Mouse (Mus musculus) hindbrain, embryonic 14.5 days (tissue): ENCODE measurements around the gene Tmem186. TPM values are rescaled to one million over a fixed set of nuclear protein-coding genes. Genes with fewer than 3 reads are reported as not detected.

Experiments used
- ATAC-seq: fragments of 200-750 bp; cut with Nextera tagmentation; 2 replicates; pipeline ENCODE4 v1.8.0; 2017; ENCODE audit warnings: moderate number of reproducible peaks, mild to moderate bottlenecking, moderate TSS enrichment, moderate library complexity; ENCODE audit not compliant: low FRiP score
- DNase-seq: peaks from one replicate; pipeline ENCODE4 v3.0.0-alpha.2; 2015; ENCODE audit warnings: low spot score
- H3K27ac ChIP-seq: fragments of 300-500 bp; sonication (generic); 2 replicates; pipeline ENCODE4 v1.5.1; 2014; ENCODE audit warnings: mild to moderate bottlenecking, moderate library complexity
- H3K27me3 ChIP-seq: fragments of 300-500 bp; sonication (generic); 2 replicates; pipeline ENCODE4 v1.6.1; 2014; ENCODE audit warnings: mild to moderate bottlenecking, low read length, mixed read lengths; ENCODE audit not compliant: control insufficient read depth, insufficient read depth
- H3K36me3 ChIP-seq: fragments of 300-500 bp; sonication (generic); replicated peaks from 2 replicates; pipeline ENCODE4 v1.6.1; 2014; ENCODE audit not compliant: control insufficient read depth, insufficient read depth
- H3K4me1 ChIP-seq: fragments of 300-500 bp; sonication (generic); replicated peaks from 2 replicates; pipeline ENCODE4 v1.6.1; 2014; ENCODE audit warnings: antibody characterized with exemption, low read length, mixed read lengths; ENCODE audit not compliant: control insufficient read depth, insufficient read depth
- H3K4me2 ChIP-seq: fragments of 300-500 bp; sonication (generic); replicated peaks from 2 replicates; pipeline ENCODE4 v1.6.1; 2014; ENCODE audit warnings: mild to moderate bottlenecking, moderate library complexity
- H3K4me3 ChIP-seq: fragments of 300-500 bp; sonication (generic); replicated peaks from 2 replicates; pipeline ENCODE4 v1.5.1; 2014; ENCODE audit warnings: mild to moderate bottlenecking, low read length
- H3K9ac ChIP-seq: fragments of 300-500 bp; sonication (generic); 2 replicates; pipeline ENCODE4 v1.6.1; 2014
- H3K9me3 ChIP-seq: fragments of 300-500 bp; sonication (generic); 2 replicates; pipeline ENCODE4 v1.6.1; 2016; ENCODE audit warnings: low read length; ENCODE audit not compliant: control insufficient read depth
- WGBS: fragments of 180-500 bp; shearing (Covaris S2); extraction: QIAGEN DNeasy Blood & Tissue Kit; methylation state at CpG from one replicate; pipeline ENCODE4 v1.1.7; 2014; 5-methylcytosine and 5-hydroxymethylcytosine counted together
- polyA plus RNA-seq: library from polyadenylated mRNA; unstranded; fragments of >200 nt; fragmentation: Nextera tagmentation; extraction: Ambion mirVana; gene quantifications from 2 replicates; pipeline ENCODE4 v1.2.1, GENCODE M21; 2014

Gene Tmem186
- polyA plus RNA-seq, 1 experiment from 2014 or later: 15.1 TPM

DNA sequence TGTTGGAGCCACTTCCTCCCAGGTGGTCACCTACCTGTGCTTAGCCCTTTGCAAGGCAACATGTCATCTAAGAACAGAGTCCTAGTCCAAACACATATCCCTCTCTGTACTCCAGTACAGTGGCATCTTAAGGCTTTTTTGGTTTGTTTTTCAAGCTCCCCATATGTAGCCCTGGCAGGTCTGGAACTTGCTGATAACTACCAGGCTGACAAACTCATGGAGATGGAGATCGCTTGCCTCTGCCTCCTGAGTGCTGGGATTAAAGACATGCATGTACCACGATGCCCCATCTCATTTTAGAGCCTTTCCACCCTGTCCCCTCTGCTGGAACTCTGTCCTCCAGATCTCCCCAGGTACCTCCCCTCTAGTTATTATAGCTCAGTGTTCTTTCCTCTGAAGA, 38.7 kb upstream of the Tmem186 start:
- no peak for DNase-seq
- Histone ChIP-seq H3K27me3 (no peaks in the 10 kb centered on the region), H3K4me2 (no peak overlapping the region), H3K36me3 (no peaks in the 10 kb centered on the region), H3K9me3 (no peaks in the 10 kb centered on the region), H3K27ac (no peak overlapping the region), H3K9ac (no peak overlapping the region), H3K4me1 (no peaks in the 10 kb centered on the region), H3K4me3 (no peak overlapping the region)
- 84% methylated on average over 2 of the region's 2 CpGs for WGBS
- ATAC-seq: no peak

DNA sequence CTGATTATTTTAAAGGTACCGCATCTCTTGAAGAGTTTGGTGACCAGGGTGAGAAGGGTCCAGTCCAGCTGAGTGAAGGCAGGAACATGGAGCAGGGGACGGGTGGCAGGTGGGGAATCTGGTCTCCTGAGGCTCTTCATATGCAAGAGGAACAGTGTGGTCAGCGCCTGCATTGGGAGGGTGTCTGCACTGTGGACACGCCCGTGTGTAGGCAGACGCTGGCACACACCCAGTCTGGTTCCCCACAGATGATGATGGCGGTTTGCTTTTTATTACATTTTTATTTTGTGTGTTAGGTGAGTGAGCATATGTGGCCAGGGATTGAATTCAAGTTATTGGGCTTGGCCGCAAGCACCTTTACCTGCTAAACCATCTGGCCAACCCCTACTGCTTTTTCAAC, 38.0 kb upstream of the Tmem186 start:
- Histone ChIP-seq H3K9ac (no peak overlapping the region), H3K4me3 (no peak overlapping the region), H3K27me3 (no peaks in the 10 kb centered on the region), H3K27ac (no peak overlapping the region), H3K4me2 (no peak overlapping the region), H3K36me3 (no peaks in the 10 kb centered on the region), H3K9me3 (no peaks in the 10 kb centered on the region), H3K4me1 (peaks cover 6% of the 10 kb centered on the region; the same call in 1 of the 2 replicates)
- DNase-seq: no peak
- WGBS: 87% methylated on average over 8 of the region's 8 CpGs
- no peak for ATAC-seq

DNA sequence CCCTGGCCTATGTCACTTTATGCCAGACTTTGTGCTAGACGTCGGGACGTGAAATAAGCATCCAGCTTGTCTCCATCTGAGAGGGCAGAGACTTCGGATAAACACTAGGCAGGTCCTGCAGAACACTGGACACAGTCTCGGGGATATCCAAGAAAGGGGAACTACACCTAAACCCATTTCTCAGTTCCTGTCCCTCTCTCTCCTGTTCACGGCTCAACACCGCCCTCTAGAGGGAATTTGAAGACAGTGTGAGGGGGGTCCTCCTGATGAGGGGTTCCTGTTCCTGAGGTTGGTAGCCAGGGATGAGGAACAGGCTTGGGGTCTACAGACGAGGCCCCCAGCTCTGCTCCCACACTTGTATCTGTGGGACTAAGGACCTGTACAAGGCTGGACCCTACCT, 36.7 kb upstream of the Tmem186 start:
- Histone ChIP-seq H3K36me3 (no peaks in the 10 kb centered on the region), H3K9me3 (no peaks in the 10 kb centered on the region), H3K9ac (no peak overlapping the region), H3K4me2 (no peak overlapping the region), H3K27me3 (no peaks in the 10 kb centered on the region), H3K27ac (no peak overlapping the region), H3K4me3 (no peak overlapping the region), H3K4me1 (peaks cover 16% of the 10 kb centered on the region)
- DNase-seq (peak; percentile 75), ATAC-seq (no peak)
- WGBS: 5% methylated on average over 8 of the region's 8 CpGs

DNA sequence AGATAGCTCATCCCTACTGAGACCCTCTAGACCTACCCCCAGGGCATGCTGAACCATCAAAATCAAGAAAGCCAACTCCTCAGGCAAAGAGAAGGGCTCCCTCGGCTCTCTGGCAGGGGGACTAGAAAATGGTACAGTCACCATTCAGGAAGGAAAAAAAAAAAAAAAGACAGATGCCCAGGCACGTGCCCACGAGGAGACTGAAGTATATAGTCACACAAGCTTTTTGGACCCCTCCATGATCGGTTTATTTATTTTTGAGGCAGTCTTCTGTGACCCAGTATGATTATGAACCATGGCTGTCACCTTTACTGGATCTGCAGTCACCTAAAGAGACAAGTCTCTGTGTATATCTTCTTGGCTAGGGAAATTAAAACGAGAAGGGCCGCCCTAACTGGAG, 35.8 kb upstream of the Tmem186 start:
- DNase-seq: no peak
- Histone ChIP-seq H3K4me3 (no peak overlapping the region), H3K9ac (no peak overlapping the region), H3K27me3 (no peaks in the 10 kb centered on the region), H3K9me3 (no peaks in the 10 kb centered on the region), H3K4me1 (peaks cover 24% of the 10 kb centered on the region), H3K4me2 (no peak overlapping the region), H3K36me3 (no peaks in the 10 kb centered on the region), H3K27ac (no peak overlapping the region)
- 70% methylated on average over 6 of the region's 6 CpGs for WGBS
- ATAC-seq: no peak

DNA sequence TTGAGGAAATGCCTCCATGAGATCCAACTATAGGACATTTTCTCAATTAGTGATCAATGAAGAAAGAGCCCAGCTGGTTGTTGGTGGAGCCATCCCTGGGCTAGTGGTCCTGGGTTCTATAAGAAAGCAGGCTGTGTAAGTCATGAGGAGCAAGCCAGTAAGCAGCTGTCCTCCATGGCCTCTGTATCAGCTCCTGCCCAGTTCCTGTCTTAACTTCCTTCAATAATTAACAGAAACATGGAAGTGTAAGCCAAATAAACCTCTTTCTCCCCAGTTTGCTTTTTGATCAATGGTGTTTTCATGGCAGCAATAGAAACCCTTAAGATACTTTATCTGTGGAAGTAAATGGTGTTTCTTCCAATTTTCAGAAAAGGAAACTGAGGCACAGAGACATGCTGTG, 35.3 kb upstream of the Tmem186 start:
- ATAC-seq (no peak), DNase-seq (no peak)
- Histone ChIP-seq H3K9ac (peak overlapping the region; percentile 70; the same call in 1 of the 2 replicates), H3K27me3 (no peaks in the 10 kb centered on the region), H3K4me1 (peaks cover 30% of the 10 kb centered on the region), H3K4me3 (peak overlapping the region; percentile 69), H3K27ac (no peak overlapping the region), H3K4me2 (peak overlapping the region; percentile 90), H3K9me3 (no peaks in the 10 kb centered on the region), H3K36me3 (no peaks in the 10 kb centered on the region)

DNA sequence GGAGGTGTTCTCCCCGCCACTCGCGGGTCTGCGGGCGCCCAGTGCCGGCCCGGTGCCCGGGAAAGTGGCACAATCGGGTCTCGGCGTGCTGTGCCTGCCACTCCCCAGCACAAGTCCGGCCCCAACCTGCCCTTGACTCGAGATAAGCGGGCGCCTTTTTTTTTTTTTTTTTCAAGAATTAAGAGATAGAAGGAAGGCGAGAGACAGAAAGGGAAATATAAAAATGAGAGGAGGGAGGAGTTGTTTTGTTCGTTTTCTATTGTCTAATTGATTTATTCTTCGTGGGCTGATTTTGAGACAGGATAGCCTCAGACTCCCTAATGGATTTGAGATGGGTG, 34.8 kb upstream of the Tmem186 start:
- Histone ChIP-seq H3K27me3 (no peaks in the 10 kb centered on the region), H3K4me3 (peak overlapping the region; percentile 69), H3K4me1 (peaks cover 35% of the 10 kb centered on the region), H3K4me2 (peak overlapping the region; percentile 90), H3K36me3 (no peaks in the 10 kb centered on the region), H3K9ac (peak overlapping the region; percentile 70), H3K27ac (peak overlapping the region; percentile 73), H3K9me3 (no peaks in the 10 kb centered on the region)
- no peak for DNase-seq
- ATAC-seq: no peak
- under 1% methylated on average over 18 of the region's 18 CpGs for WGBS

DNA sequence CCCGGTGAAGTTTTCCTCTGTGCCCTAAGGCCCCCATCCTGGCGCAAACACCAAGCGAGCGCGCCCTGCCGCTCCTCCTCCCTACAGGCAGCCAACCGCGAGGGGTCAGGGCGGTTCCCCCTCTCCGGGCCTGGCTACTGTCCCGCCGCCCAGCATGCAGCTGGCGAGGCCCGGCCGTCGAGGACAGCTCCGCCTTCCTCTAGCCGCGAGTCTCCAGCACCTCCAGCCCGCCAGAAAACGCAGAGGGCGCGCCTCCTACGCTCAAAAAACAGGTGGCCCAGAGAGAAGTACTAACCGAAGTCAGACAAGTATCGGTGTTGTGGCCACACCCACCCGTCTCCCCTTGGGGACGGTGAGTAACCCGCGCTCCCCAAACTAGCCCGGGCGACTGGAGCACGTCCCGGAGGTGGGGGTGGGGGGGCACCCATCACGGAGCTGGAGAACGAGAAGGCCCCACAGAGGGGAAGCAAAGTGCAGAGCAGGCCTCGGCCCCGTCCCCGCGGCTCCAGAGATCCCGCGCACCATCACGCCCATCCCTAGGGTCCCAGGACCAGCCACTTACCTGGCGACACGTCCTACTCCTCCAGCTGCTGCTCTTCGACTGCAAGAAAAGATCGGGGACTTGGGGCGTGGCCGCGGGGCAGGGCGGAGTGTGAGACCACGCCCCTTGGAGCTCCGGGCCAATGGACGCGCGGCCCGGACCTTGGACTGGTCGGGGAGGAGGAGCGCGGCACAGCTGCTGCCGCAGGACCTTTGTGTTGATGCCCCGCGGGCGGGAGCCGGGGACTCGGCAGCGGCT, 34.2 kb upstream of the Tmem186 start, which contains the start of gene Carhsp1:
Gene Carhsp1, minus strand, starts transcription at position 605 of the 799 bp plus-strand sequence.
- Histone ChIP-seq H3K36me3 (no peaks in the 10 kb centered on the region), H3K9ac (peak within 1 kb of the TSS; percentile 70), H3K27ac (peak within 1 kb of the TSS; percentile 73), H3K4me1 (peaks cover 36% of the 10 kb centered on the region), H3K27me3 (no peaks in the 10 kb centered on the region), H3K4me3 (peak within 1 kb of the TSS; percentile 69), H3K9me3 (no peaks in the 10 kb centered on the region), H3K4me2 (peak within 1 kb of the TSS; percentile 90)
- peak; percentile 89 for ATAC-seq
- DNase-seq: peak; percentile 92
- under 1% methylated on average over 67 of the region's 67 CpGs for WGBS

DNA sequence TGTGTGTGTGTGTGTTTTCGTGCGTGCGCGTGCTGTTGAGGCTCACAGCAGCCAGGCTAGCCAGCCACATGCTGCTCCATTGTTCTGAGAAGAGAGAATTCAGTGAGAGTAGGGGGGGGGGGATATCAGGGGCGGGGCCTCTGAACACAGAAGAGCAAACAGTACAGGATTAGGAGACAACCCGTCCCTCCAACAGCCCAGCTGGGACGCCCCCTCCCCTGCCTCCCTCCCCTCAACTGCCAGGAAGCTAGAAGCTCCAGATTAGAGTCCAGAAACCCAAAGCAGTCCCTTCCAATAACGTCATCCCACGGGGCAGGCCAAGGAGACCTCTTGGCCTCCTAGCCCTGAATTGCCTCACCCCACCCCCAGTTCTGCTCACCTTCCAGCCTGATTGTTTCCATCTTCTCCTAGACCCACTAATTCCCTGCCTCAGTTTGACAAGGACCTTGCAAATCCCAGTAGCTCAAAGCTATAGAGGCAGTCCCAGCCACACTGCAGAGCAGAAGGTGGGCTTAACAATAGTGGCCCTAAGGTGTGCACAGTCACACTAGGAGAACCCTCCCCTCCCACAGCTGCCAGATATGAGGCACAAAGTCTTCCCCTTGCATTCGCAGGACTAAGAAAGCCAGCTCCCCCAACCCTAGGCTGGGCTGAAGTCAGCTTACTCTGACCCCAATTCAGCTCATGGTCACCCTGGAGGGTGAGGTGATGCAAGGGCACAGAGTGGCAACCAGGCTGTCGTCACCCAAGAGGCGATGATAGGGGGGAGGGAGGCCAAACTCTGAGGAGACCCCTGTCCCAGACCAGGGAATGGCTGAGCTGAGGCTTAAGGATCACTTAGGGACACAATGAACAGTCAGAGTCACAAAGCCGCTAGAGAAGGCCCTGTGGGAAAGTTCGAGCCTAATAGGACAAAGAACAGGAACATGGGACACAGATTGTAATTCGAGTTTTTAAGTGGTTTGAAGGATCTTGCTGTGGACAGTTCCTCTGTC, 32.8 kb upstream of the Tmem186 start:
- ATAC-seq (peak; percentile 49), DNase-seq (peak; percentile 49)
- no peaks in the 10 kb centered on the region for H3K36me3 ChIP-seq
- H3K27ac ChIP-seq: peak overlapping the region; percentile 73
- peak overlapping the region; percentile 90 for H3K4me2 ChIP-seq
- H3K27me3 ChIP-seq: no peaks in the 10 kb centered on the region
- H3K9me3 ChIP-seq: no peaks in the 10 kb centered on the region
- H3K4me1 ChIP-seq: peaks cover 46% of the 10 kb centered on the region
- peak overlapping the region; percentile 70 for H3K9ac ChIP-seq
- H3K4me3 ChIP-seq: peak overlapping the region; percentile 69
- 1% methylated on average over 15 of the region's 15 CpGs for WGBS

DNA sequence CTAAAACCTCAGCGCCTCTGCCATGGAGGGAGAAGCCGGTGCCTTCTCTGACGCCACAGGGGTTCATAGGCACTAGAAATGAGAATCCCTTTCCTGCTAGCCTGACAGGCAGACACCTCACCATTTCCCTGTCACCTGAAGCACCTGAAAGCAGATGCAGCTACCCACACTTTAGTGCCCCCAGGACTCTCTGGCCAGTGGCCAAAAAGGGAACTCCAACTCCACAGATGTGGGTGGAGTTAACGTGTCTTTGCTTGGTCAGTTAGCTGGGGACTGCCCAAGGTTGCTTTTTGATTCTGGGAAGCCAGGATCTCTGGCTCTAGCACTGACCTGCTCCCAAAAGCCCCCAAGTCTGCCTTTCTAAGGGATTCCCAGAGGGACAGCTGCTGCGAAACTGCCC, 31.9 kb upstream of the Tmem186 start:
- Histone ChIP-seq H3K27ac (peak overlapping the region; percentile 73), H3K27me3 (no peaks in the 10 kb centered on the region), H3K4me1 (peaks cover 50% of the 10 kb centered on the region), H3K9ac (peak overlapping the region; percentile 70), H3K4me2 (peak overlapping the region; percentile 90), H3K9me3 (no peaks in the 10 kb centered on the region), H3K4me3 (peak overlapping the region; percentile 69), H3K36me3 (0 out of 2 replicates have a peak, but pooled peaks cover under 1% of the 10 kb centered on the region)
- 53% methylated on average over 5 of the region's 5 CpGs for WGBS
- no peak for DNase-seq
- ATAC-seq: no peak
